Mouse (Mus musculus): Measurements from ENCODE around the gene Tmem131.

DNA sequence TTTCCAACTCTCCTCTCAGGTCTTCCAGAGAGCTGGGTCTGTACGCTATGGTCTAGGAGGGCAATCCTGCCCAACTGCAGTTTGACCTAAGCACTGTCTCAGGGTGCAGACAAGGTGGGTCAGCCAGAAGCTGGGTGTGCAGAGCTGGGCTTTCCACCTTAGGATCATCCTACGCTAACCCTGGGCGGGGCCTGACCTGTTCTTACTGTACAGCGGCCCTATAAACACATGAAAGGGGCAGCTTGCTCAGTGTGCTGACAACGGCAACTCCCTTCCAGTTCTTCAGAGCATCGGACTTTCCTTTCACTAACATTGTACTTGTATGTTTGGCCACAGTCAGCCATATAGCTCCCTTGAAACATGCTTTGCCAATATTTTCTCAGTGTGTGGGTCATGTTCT lies 86.4 kb downstream of the Tmem131 start:
- TF ChIP-seq CTCF (IDR thresholded peaks at IDR 0.05; ENCODE audit: insufficient read depth, low read depth, low read length) (no peak), POLR2A (IDR thresholded peaks at IDR 0.05; ENCODE audit: insufficient read depth, low read depth, low read length) (no peak)
